Mouse (Mus musculus): Measurements from ENCODE around the gene Slitrk5.
"Not testable (repeated sequence)": the region's sequence is repeated elsewhere in the genome, so short reads cannot be mapped to it uniquely, and the experiment has no call there.

Slitrk5 gene

GRCm38 (mm10) chr14:111674664-111675147 is at the start of gene Slitrk5:
Gene Slitrk5, plus strand, starts transcription at chr14:111675097.
- DNase-seq, result no peak

GRCm38 (mm10) chr14:111672942-111673341 is 2.0 kb upstream of the Slitrk5 start:
- no peak for DNase-seq

- no peak for DNase-seq
Observed at GRCm38 (mm10) chr14:111675211-111676165, 591 bp downstream of the Slitrk5 start.

- DNase-seq, result no peak
Observed at GRCm38 (mm10) chr14:111676166-111676581, 1.3 kb downstream of the Slitrk5 start.

- no peak for DNase-seq
Observed at GRCm38 (mm10) chr14:111676851-111677291, 2.0 kb downstream of the Slitrk5 start.

- DNase-seq, result no peak
Observed at GRCm38 (mm10) chr14:111677361-111678070, 2.6 kb downstream of the Slitrk5 start.

- DNase-seq, result no peak
Observed at GRCm38 (mm10) chr14:111680271-111680670, 5.4 kb downstream of the Slitrk5 start.

- DNase-seq, result no peak
Observed at GRCm38 (mm10) chr14:111681092-111681708, 6.3 kb downstream of the Slitrk5 start.

- DNase-seq, result no peak
Observed at GRCm38 (mm10) chr14:111681773-111682172, 6.9 kb downstream of the Slitrk5 start.

GRCm38 (mm10) chr14:111683543-111683942 is 8.6 kb downstream of the Slitrk5 start:
- no peak for DNase-seq

- DNase-seq, result not testable (repeated sequence)
Observed at GRCm38 (mm10) chr14:111690139-111690538, 15.2 kb downstream of the Slitrk5 start.

- no peak for DNase-seq
Observed at GRCm38 (mm10) chr14:111729833-111730232, 54.9 kb downstream of the Slitrk5 start.

Data from B cell, adult 2 months (primary cell).